Mouse (Mus musculus): ENCODE measurements around the gene Satb2. TPM values are rescaled to one million over a fixed set of nuclear protein-coding genes. Genes with fewer than 3 reads are reported as not detected.

The Satb2 gene
- polyA plus RNA-seq, 1 experiment = 1.8 TPM

DNA sequence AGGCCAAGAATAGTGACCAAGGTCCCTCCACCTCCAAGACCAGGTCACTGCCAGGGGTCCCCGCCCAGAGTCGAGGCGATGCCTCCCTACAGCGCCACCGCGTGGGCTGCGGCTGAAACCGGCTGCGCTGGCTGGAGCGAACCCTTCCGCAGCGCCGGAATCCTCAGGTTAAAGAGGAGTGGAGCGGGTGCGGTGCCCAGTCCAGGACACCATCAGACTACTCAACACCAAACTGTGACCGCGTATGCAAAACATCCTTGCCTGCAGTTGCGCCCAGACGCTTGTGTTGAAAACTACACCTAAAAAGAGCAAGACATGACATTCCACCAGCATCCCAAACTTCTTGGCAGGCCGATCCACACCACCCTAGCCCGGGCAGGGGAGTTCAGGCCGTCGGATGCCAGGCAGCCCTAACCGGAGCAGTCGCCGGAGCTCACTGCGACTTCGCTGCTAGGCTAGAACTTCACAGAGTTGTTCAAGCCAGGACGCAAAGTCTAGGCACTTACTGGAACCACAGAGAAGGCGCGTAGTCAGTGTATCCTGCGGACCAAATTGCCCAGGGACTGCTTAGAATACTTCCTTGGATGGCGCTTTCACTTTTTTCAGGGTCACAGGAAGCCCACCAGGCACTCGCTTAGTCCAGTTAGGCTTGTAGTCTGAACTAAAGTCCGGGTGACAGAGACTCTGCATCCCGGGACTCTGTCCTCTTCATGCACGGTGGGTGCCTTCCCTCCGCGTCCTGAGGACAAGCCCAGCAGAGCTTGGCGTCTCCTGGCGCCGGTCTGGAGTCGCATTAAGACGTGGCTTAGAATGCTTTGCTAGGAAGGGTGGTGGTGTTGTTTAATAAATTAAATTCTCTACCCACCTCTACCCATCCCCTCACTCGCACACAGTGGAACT is 999 bp downstream of the Satb2 start:
- no peak overlapping the region for H3K4me3 ChIP-seq
- no peak for TF ChIP-seq TCF12 (IDR thresholded peaks at IDR 0.05; ENCODE audit: insufficient read depth, poor library complexity, severe bottlenecking)
- no peak for TF ChIP-seq MYOD1 (IDR thresholded peaks at IDR 0.05; ENCODE audit: control insufficient read depth in 1 of 3, insufficient read length in 2 of 3, low read depth in 2 of 3)
- TF ChIP-seq USF1 (IDR thresholded peaks at IDR 0.05; ENCODE audit: low read depth) = no peak
- no peak overlapping the region for H3ac ChIP-seq (ENCODE audit: control insufficient read depth, insufficient read length)
- no peaks in the 10 kb centered on the region for H3K36me3 ChIP-seq (ENCODE audit: control insufficient read depth, insufficient read depth)
- H3K4me2 ChIP-seq (ENCODE audit: low read depth) = no peak overlapping the region
- no peaks in the 10 kb centered on the region for H3K27me3 ChIP-seq (ENCODE audit: control insufficient read depth, insufficient read depth, insufficient read length)
- no peaks in the 10 kb centered on the region for H3K79me2 ChIP-seq (ENCODE audit: control insufficient read depth, insufficient read depth)

- TF ChIP-seq POLR2AphosphoS2 (IDR thresholded peaks at IDR 0.05; ENCODE audit: insufficient read length, low read depth) (no peak), MYOG (IDR thresholded peaks at IDR 0.05; ENCODE audit: control insufficient read depth in 1 of 3, insufficient read depth in 1 of 3, insufficient read length in 2 of 3, low read depth in 2 of 3) (no peak), E2F4 (IDR thresholded peaks at IDR 0.05; ENCODE audit: insufficient read depth) (no peak), POLR2A (IDR thresholded peaks at IDR 0.05; ENCODE audit: insufficient read length, low read depth) (no peak), TCF12 (IDR thresholded peaks at IDR 0.05; ENCODE audit: insufficient read depth, poor library complexity, severe bottlenecking) (no peak), SRF (IDR thresholded peaks at IDR 0.05; ENCODE audit: control insufficient read depth, insufficient read length, low read depth) (no peak), MYOD1 (IDR thresholded peaks at IDR 0.05; ENCODE audit: control insufficient read depth in 1 of 3, insufficient read length in 2 of 3, low read depth in 2 of 3) (no peak), MAX (IDR thresholded peaks at IDR 0.05; ENCODE audit: low read depth) (no peak), TCF3 (IDR thresholded peaks at IDR 0.05; ENCODE audit: insufficient read length, low read depth) (no peak), REST (IDR thresholded peaks at IDR 0.05; ENCODE audit: insufficient read depth, insufficient read length) (no peak), CEBPB (IDR thresholded peaks at IDR 0.05; ENCODE audit: insufficient read depth, poor library complexity, severe bottlenecking) (no peak), USF1 (IDR thresholded peaks at IDR 0.05; ENCODE audit: low read depth) (no peak)
- H3K27me3 ChIP-seq (ENCODE audit: control insufficient read depth, insufficient read depth, insufficient read length) = no peaks in the 10 kb centered on the region
- H3K4me3 ChIP-seq = no peak overlapping the region
Observed at GRCm38 (mm10) chr1:56976825-56977104, 1.7 kb downstream of the Satb2 start.

GRCm38 (mm10) chr1:56976044-56976824 is 2.2 kb downstream of the Satb2 start:
- Histone ChIP-seq H3K4me2 (ENCODE audit: low read depth) (no peak overlapping the region), H3K79me2 (ENCODE audit: control insufficient read depth, insufficient read depth) (no peaks in the 10 kb centered on the region), H3K4me3 (no peak overlapping the region), H3K36me3 (ENCODE audit: control insufficient read depth, insufficient read depth) (no peaks in the 10 kb centered on the region), H3K27me3 (ENCODE audit: control insufficient read depth, insufficient read depth, insufficient read length) (no peaks in the 10 kb centered on the region), H3ac (ENCODE audit: control insufficient read depth, insufficient read length) (no peak overlapping the region)
- TF ChIP-seq TCF3 (IDR thresholded peaks at IDR 0.05; ENCODE audit: insufficient read length, low read depth) = no peak
- no peak for TF ChIP-seq CEBPB (IDR thresholded peaks at IDR 0.05; ENCODE audit: insufficient read depth, poor library complexity, severe bottlenecking)
- TF ChIP-seq TCF12 (IDR thresholded peaks at IDR 0.05; ENCODE audit: insufficient read depth, poor library complexity, severe bottlenecking) = no peak
- no peak for TF ChIP-seq POLR2AphosphoS2 (IDR thresholded peaks at IDR 0.05; ENCODE audit: insufficient read length, low read depth)
- no peak for TF ChIP-seq MAX (IDR thresholded peaks at IDR 0.05; ENCODE audit: low read depth)
- no peak for TF ChIP-seq USF1 (IDR thresholded peaks at IDR 0.05; ENCODE audit: low read depth)
- TF ChIP-seq MYOD1 (IDR thresholded peaks at IDR 0.05; ENCODE audit: control insufficient read depth in 1 of 3, insufficient read length in 2 of 3, low read depth in 2 of 3) = no peak
- no peak for TF ChIP-seq MYOG (IDR thresholded peaks at IDR 0.05; ENCODE audit: control insufficient read depth in 1 of 3, insufficient read depth in 1 of 3, insufficient read length in 2 of 3, low read depth in 2 of 3)
- TF ChIP-seq POLR2A (IDR thresholded peaks at IDR 0.05; ENCODE audit: insufficient read length, low read depth) = no peak
- TF ChIP-seq E2F4 (IDR thresholded peaks at IDR 0.05; ENCODE audit: insufficient read depth) = no peak
- TF ChIP-seq SRF (IDR thresholded peaks at IDR 0.05; ENCODE audit: control insufficient read depth, insufficient read length, low read depth) = no peak
- no peak for TF ChIP-seq REST (IDR thresholded peaks at IDR 0.05; ENCODE audit: insufficient read depth, insufficient read length)

More at GRCm38 (mm10) chr1:56976825-56977104, 1.7 kb downstream of the Satb2 start:
- Histone ChIP-seq H3ac (ENCODE audit: control insufficient read depth, insufficient read length) (no peak overlapping the region), H3K79me2 (ENCODE audit: control insufficient read depth, insufficient read depth) (no peaks in the 10 kb centered on the region), H3K4me2 (ENCODE audit: low read depth) (no peak overlapping the region), H3K36me3 (ENCODE audit: control insufficient read depth, insufficient read depth) (no peaks in the 10 kb centered on the region)

DNA sequence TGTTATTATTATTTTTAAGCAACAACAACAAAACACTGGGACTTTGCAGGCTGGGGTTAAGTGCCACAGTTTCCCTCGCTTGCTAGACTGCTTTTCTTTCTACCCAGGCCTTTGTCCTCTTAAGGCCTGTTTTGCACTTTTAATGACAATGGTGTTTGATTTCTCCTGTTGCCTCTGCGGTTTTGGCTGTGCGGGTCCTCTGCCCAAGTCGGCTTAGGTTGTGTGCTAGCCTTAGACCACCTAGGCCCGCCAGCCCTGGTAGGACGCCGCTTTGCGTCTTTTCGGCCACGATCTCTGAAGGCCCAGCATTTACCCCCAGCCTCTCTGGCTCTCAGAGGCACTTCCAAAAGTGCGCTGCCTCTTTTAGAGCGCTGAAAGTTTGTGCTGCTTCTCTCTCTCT is 2.9 kb downstream of the Satb2 start:
- Histone ChIP-seq H3ac (ENCODE audit: control insufficient read depth, insufficient read length) (no peak overlapping the region), H3K4me2 (ENCODE audit: low read depth) (no peak overlapping the region), H3K36me3 (ENCODE audit: control insufficient read depth, insufficient read depth) (no peaks in the 10 kb centered on the region), H3K27me3 (ENCODE audit: control insufficient read depth, insufficient read depth, insufficient read length) (no peaks in the 10 kb centered on the region), H3K79me2 (ENCODE audit: control insufficient read depth, insufficient read depth) (peaks cover 2% of the 10 kb centered on the region), H3K4me3 (no peak overlapping the region)
- TF ChIP-seq TCF3 (IDR thresholded peaks at IDR 0.05; ENCODE audit: insufficient read length, low read depth) (no peak), MYOD1 (IDR thresholded peaks at IDR 0.05; ENCODE audit: control insufficient read depth in 1 of 3, insufficient read length in 2 of 3, low read depth in 2 of 3) (no peak), MYOG (IDR thresholded peaks at IDR 0.05; ENCODE audit: control insufficient read depth in 1 of 3, insufficient read depth in 1 of 3, insufficient read length in 2 of 3, low read depth in 2 of 3) (no peak), CEBPB (IDR thresholded peaks at IDR 0.05; ENCODE audit: insufficient read depth, poor library complexity, severe bottlenecking) (no peak), TCF12 (IDR thresholded peaks at IDR 0.05; ENCODE audit: insufficient read depth, poor library complexity, severe bottlenecking) (no peak), POLR2AphosphoS2 (IDR thresholded peaks at IDR 0.05; ENCODE audit: insufficient read length, low read depth) (no peak), USF1 (IDR thresholded peaks at IDR 0.05; ENCODE audit: low read depth) (no peak), MAX (IDR thresholded peaks at IDR 0.05; ENCODE audit: low read depth) (no peak), SRF (IDR thresholded peaks at IDR 0.05; ENCODE audit: control insufficient read depth, insufficient read length, low read depth) (no peak), E2F4 (IDR thresholded peaks at IDR 0.05; ENCODE audit: insufficient read depth) (no peak), POLR2A (IDR thresholded peaks at IDR 0.05; ENCODE audit: insufficient read length, low read depth) (no peak), REST (IDR thresholded peaks at IDR 0.05; ENCODE audit: insufficient read depth, insufficient read length) (no peak)
